Mouse (Mus musculus): ENCODE data around the gene Col8a2. TPM values are rescaled to one million over a fixed set of nuclear protein-coding genes. Genes with fewer than 3 reads are reported as not detected.

The Col8a2 gene
- polyA plus RNA-seq (2015; fragmentation: Nextera tagmentation; extraction: Ambion mirVana) = 0.57 and 0.71 TPM in 2 replicates

- Histone ChIP-seq H3K9me3 (replicated peaks; ENCODE audit: control insufficient read depth, low read length) (no peaks in the 10 kb centered on the region), H3K27me3 (ENCODE audit: control insufficient read depth, insufficient read depth, low read depth, low read length) (peaks cover 40% of the 10 kb centered on the region), H3K36me3 (ENCODE audit: control insufficient read depth, insufficient read depth) (no peaks in the 10 kb centered on the region), H3K4me3 (ENCODE audit: low read depth, low read length) (peak within 1 kb of the TSS; percentile 47), H3K4me1 (ENCODE audit: control insufficient read depth, low read depth, low read length) (peaks cover 2% of the 10 kb centered on the region), H3K4me2 (ENCODE audit: low read depth, low read length) (peak within 1 kb of the TSS; percentile 57), H3K27ac (ENCODE audit: low read length) (no peak within 1 kb of the TSS), H3K9ac (ENCODE audit: low read depth, low read length) (no peak within 1 kb of the TSS; the same call in 1 of the 2 replicates)
- ATAC-seq (ENCODE audit: low read depth) = peak; percentile 35; the same call in 1 of the 2 replicates
- WGBS (ENCODE audit: insufficient replicate concordance) = 4% methylated on average over 42 of the region's 42 CpGs
Observed at GRCm38 (mm10) chr4:126286492-126286891, at the start of gene Col8a2. TSS of gene Col8a2 (plus strand) at chr4:126286793.

DNA sequence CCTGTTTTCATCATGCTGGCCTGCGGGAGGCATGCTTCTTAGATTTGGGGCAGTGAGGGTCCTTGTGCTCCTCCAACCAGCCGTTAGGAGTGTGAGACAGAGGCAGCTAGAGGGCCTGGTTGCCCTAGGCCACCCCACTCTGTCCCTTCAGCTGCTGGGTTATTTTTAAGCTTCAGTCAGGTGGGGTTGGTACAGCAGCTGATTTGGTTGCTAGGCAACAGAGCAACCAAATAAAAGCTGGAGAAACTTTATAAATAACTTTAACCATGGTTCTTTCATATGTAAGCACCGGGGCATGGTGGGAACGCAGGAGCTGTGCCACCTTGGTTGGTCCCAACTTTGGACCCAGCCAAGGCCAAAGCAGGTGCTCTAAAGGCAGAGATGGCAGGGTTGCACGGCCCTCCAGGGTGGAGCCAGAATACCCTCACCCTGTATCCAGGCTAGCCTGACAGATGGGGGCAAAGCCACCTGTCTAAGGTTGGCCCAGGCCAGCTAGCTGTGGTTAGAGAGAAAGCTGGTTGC lies 48.8 kb upstream of the Col8a2 start:
- WGBS (ENCODE audit: insufficient replicate concordance) = 58% methylated on average over 5 of the region's 5 CpGs
- Histone ChIP-seq H3K9ac (ENCODE audit: low read depth, low read length) (no peak overlapping the region), H3K4me2 (ENCODE audit: low read depth, low read length) (no peak overlapping the region), H3K27me3 (ENCODE audit: control insufficient read depth, insufficient read depth, low read depth, low read length) (no peaks in the 10 kb centered on the region), H3K36me3 (ENCODE audit: control insufficient read depth, insufficient read depth) (peaks cover 7% of the 10 kb centered on the region), H3K27ac (ENCODE audit: low read length) (no peak overlapping the region), H3K4me3 (ENCODE audit: low read depth, low read length) (no peak overlapping the region), H3K4me1 (ENCODE audit: control insufficient read depth, low read depth, low read length) (no peaks in the 10 kb centered on the region), H3K9me3 (replicated peaks; ENCODE audit: control insufficient read depth, low read length) (no peaks in the 10 kb centered on the region)
- no peak for ATAC-seq (ENCODE audit: low read depth)

DNA sequence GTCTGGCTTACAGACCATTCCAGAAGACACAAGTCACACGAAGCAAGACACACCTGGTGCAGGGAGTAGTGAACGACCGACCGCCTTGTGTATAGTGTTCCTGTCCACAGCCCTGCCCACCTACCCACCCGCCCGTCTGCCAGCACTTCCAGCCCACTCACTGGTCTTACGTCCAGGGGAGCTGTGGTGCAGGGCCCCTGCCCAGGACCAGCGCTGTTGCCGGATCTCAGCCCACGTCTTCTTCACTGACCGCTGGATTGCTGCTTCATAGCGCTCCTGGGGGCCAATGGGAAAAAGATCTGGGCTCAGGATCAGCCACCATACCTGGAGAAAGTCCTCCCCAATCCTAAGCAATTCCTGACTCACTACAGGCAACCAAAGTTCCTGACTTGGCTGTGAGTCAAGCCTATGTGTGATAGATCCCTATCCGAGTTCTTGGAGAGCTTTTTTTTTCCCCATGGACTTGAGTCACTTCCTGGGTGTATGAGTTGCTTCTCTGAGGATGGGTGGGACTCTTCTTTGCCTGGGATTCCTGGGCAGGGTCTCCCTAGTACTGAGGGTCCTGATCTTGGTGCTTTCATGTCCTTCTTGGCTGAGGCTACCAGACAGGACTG lies 46.6 kb upstream of the Col8a2 start:
- H3K4me2 ChIP-seq (ENCODE audit: low read depth, low read length) = no peak overlapping the region

GRCm38 (mm10) chr4:126241956-126242355 lies 44.6 kb upstream of the Col8a2 start:
- ATAC-seq (ENCODE audit: low read depth) = no peak
- no peaks in the 10 kb centered on the region for H3K27me3 ChIP-seq (ENCODE audit: control insufficient read depth, insufficient read depth, low read depth, low read length)
- no peak overlapping the region for H3K4me3 ChIP-seq (ENCODE audit: low read depth, low read length)
- no peak overlapping the region for H3K27ac ChIP-seq (ENCODE audit: low read length)
- H3K36me3 ChIP-seq (ENCODE audit: control insufficient read depth, insufficient read depth) = no peaks in the 10 kb centered on the region
- H3K4me2 ChIP-seq (ENCODE audit: low read depth, low read length) = no peak overlapping the region
- no peak overlapping the region for H3K9ac ChIP-seq (ENCODE audit: low read depth, low read length)
- H3K4me1 ChIP-seq (ENCODE audit: control insufficient read depth, low read depth, low read length) = no peaks in the 10 kb centered on the region
- 61% methylated on average over 9 of the region's 9 CpGs for WGBS (ENCODE audit: insufficient replicate concordance)
- H3K9me3 ChIP-seq (replicated peaks; ENCODE audit: control insufficient read depth, low read length) = no peaks in the 10 kb centered on the region

More for the DNA sequence above, 46.6 kb upstream of the Col8a2 start:
- Histone ChIP-seq H3K9me3 (replicated peaks; ENCODE audit: control insufficient read depth, low read length) (no peaks in the 10 kb centered on the region), H3K9ac (ENCODE audit: low read depth, low read length) (no peak overlapping the region), H3K36me3 (ENCODE audit: control insufficient read depth, insufficient read depth) (no peaks in the 10 kb centered on the region; the same call in 1 of the 2 replicates), H3K27ac (ENCODE audit: low read length) (no peak overlapping the region), H3K27me3 (ENCODE audit: control insufficient read depth, insufficient read depth, low read depth, low read length) (no peaks in the 10 kb centered on the region), H3K4me3 (ENCODE audit: low read depth, low read length) (no peak overlapping the region), H3K4me1 (ENCODE audit: control insufficient read depth, low read depth, low read length) (no peaks in the 10 kb centered on the region)
- ATAC-seq (ENCODE audit: low read depth) = no peak
- 77% methylated on average over 13 of the region's 13 CpGs for WGBS (ENCODE audit: insufficient replicate concordance)

DNA sequence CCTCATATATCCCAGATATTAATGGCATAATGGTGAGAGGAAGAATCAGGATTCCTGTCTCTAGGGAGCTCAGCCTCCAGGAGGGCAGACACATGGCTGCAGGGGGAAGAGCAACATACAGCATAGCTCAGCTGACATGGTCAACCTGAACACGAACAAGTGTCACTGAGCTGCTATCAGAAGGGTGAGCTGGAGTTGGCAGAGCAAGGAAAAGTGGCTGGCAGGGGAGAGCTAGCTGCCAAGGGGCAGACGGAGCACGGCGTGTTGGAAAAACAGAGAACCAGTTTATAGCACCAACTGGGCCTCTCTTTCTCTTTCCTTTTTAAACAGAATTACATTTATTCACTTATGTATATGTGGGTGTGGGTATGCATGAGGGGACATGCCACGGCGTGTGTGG lies 44.1 kb upstream of the Col8a2 start:
- H3K27me3 ChIP-seq (ENCODE audit: control insufficient read depth, insufficient read depth, low read depth, low read length) = no peaks in the 10 kb centered on the region
- H3K4me2 ChIP-seq (ENCODE audit: low read depth, low read length) = no peak overlapping the region
- 75% methylated on average over 6 of the region's 6 CpGs for WGBS (ENCODE audit: insufficient replicate concordance)
- H3K9me3 ChIP-seq (replicated peaks; ENCODE audit: control insufficient read depth, low read length) = no peaks in the 10 kb centered on the region
- H3K9ac ChIP-seq (ENCODE audit: low read depth, low read length) = no peak overlapping the region
- H3K36me3 ChIP-seq (ENCODE audit: control insufficient read depth, insufficient read depth) = no peaks in the 10 kb centered on the region
- no peak overlapping the region for H3K4me3 ChIP-seq (ENCODE audit: low read depth, low read length)
- H3K4me1 ChIP-seq (ENCODE audit: control insufficient read depth, low read depth, low read length) = no peaks in the 10 kb centered on the region
- ATAC-seq (ENCODE audit: low read depth) = no peak
- no peak overlapping the region for H3K27ac ChIP-seq (ENCODE audit: low read length)

- H3K4me2 ChIP-seq (ENCODE audit: low read depth, low read length) = no peak overlapping the region
- no peak overlapping the region for H3K27ac ChIP-seq (ENCODE audit: low read length)
- 71% methylated on average over 13 of the region's 13 CpGs for WGBS (ENCODE audit: insufficient replicate concordance)
- H3K4me1 ChIP-seq (ENCODE audit: control insufficient read depth, low read depth, low read length) = no peaks in the 10 kb centered on the region
- H3K9ac ChIP-seq (ENCODE audit: low read depth, low read length) = no peak overlapping the region
- no peak overlapping the region for H3K4me3 ChIP-seq (ENCODE audit: low read depth, low read length)
- H3K36me3 ChIP-seq (ENCODE audit: control insufficient read depth, insufficient read depth) = no peaks in the 10 kb centered on the region
- H3K9me3 ChIP-seq (replicated peaks; ENCODE audit: control insufficient read depth, low read length) = no peaks in the 10 kb centered on the region
- no peaks in the 10 kb centered on the region for H3K27me3 ChIP-seq (ENCODE audit: control insufficient read depth, insufficient read depth, low read depth, low read length)
- ATAC-seq (ENCODE audit: low read depth) = no peak
Observed at GRCm38 (mm10) chr4:126246202-126246889, 40.2 kb upstream of the Col8a2 start.

- ATAC-seq (ENCODE audit: low read depth) = no peak
- H3K4me2 ChIP-seq (ENCODE audit: low read depth, low read length) = no peak overlapping the region
- H3K27me3 ChIP-seq (ENCODE audit: control insufficient read depth, insufficient read depth, low read depth, low read length) = no peaks in the 10 kb centered on the region
- H3K9ac ChIP-seq (ENCODE audit: low read depth, low read length) = no peak overlapping the region
- H3K27ac ChIP-seq (ENCODE audit: low read length) = no peak overlapping the region
- 41% methylated on average over 11 of the region's 11 CpGs for WGBS (ENCODE audit: insufficient replicate concordance)
- no peaks in the 10 kb centered on the region for H3K9me3 ChIP-seq (replicated peaks; ENCODE audit: control insufficient read depth, low read length)
- H3K4me3 ChIP-seq (ENCODE audit: low read depth, low read length) = no peak overlapping the region
- peaks cover 2% of the 10 kb centered on the region for H3K4me1 ChIP-seq (ENCODE audit: control insufficient read depth, low read depth, low read length)
- no peaks in the 10 kb centered on the region for H3K36me3 ChIP-seq (ENCODE audit: control insufficient read depth, insufficient read depth)
Observed at GRCm38 (mm10) chr4:126248261-126248868, 38.2 kb upstream of the Col8a2 start.

DNA sequence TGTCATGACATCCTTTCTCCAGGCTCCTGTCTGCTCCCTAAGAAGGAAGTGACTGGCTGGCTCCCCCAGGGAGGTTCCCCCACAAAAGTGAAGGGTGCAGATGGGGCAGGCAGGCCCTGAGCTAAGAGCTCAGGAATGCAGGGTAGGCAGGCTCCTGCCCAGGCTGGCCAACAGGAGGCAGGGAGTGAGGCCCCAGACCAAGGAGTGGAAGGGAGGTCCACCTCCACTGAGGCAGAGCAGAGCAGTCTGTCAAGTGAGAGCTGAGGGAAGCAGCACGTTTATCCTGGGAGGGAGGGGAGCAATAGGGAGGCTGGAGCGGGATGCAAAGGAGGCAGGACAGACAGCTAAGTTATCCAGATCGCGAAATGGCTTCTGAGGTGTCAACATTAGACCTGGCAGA lies 35.9 kb upstream of the Col8a2 start:
- Histone ChIP-seq H3K27me3 (ENCODE audit: control insufficient read depth, insufficient read depth, low read depth, low read length) (peaks cover 6% of the 10 kb centered on the region), H3K9ac (ENCODE audit: low read depth, low read length) (no peak overlapping the region), H3K4me3 (ENCODE audit: low read depth, low read length) (no peak overlapping the region), H3K9me3 (replicated peaks; ENCODE audit: control insufficient read depth, low read length) (no peaks in the 10 kb centered on the region), H3K4me1 (ENCODE audit: control insufficient read depth, low read depth, low read length) (peaks cover 13% of the 10 kb centered on the region), H3K27ac (ENCODE audit: low read length) (no peak overlapping the region), H3K36me3 (ENCODE audit: control insufficient read depth, insufficient read depth) (no peaks in the 10 kb centered on the region), H3K4me2 (ENCODE audit: low read depth, low read length) (no peak overlapping the region)
- ATAC-seq (ENCODE audit: low read depth) = no peak
- 58% methylated on average over 4 of the region's 4 CpGs for WGBS (ENCODE audit: insufficient replicate concordance)

Data from liver, embryonic 16.5 days (tissue).